Mouse (Mus musculus): ENCODE data around the gene Dtx2.

Dtx2 gene

DNA sequence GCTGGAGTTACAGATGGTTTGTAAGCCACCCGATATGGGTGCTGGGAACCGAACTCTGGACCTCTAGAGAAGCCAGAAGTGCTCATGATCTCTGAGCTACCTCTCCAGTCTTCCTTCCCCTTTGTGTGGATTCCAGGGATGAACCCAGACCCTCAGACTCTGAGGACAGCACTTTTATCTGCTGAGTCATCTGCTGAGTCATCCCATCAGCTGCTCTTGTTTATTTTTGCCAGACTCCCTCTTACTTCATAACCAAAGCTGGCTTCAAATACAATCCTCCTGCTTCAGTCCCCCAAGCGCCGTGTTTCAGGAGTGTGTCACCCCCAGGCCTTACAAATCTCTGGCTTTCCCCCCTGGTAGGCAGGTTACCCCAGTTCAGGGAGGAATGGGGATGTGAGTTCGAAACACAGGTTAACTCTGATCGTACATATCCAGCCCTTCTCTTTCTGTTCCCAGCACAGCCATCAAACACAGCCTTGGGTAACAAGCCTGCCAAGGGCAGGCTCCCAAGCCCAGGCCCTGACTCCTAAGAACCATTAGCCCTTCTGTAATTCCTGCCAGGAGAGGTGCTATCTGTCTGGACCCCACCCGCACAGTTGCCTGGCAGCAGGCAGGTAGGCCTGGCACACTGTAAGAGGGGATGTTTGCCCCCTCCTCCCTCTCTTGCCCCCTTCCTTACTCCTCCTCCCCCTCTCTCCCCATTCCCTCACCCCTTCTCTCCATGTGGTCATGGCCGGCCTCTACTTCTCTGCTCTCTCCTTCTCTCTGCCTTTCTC is 18.5 kb upstream of the Dtx2 start:
- no peak for DNase-seq (ENCODE audit: low spot score in 2 of 2)

- no peak for DNase-seq (ENCODE audit: low spot score in 2 of 2)
These were observed 15.2 kb upstream of the Dtx2 start for GRCm38 (mm10) chr5:135979381-135979780.

DNA sequence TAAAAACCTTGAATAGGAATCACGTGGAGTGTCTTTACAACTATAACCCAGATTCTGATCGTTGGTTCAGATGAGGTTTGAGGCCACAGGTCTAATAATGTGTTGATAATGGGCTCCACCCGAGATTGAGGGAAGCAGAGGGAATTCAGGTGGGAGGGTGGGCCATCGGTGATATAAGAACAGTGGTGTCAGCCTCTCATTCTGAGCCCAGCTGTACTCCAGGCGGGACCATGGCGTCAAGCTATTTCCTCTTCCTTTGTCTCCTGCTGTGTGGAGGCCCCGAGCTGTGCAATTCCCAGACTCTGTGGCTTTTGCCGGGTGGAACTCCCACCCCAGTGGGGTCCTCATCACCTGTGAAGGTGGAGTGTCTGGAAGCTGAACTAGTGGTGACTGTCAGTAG is 14.7 kb upstream of the Dtx2 start, which contains the start of gene Zp3:
Zp3 (plus strand) TSS at position 196 of the 400 bp plus-strand sequence.
- DNase-seq (ENCODE audit: low spot score in 2 of 2): no peak

- no peak for DNase-seq (ENCODE audit: low spot score in 2 of 2)
These were observed 12.2 kb upstream of the Dtx2 start for GRCm38 (mm10) chr5:135982398-135982797.

DNA sequence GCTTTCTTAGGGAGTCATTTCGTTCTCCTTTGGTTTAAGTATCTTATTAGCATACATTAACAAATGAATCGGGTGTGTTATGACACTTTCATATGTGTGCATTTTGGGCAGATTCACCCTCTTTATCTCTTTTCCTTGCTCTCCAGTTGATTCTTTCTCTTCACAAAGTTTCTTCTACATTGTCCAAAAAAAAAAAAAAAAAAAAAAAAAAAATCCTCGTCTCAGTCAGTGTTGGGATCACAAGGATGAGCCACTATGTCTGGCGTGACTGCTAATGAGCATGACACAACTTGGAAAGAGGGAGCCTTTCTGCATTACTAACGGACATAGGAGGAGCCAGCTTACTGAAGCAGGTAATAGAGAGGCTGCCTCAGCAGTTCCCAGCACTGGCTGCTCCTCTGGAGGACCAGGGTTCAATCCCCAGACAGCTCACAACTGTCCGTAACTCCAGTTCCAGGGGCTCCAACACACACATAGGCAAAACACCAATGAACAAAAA is 10.0 kb upstream of the Dtx2 start:
- no peak for DNase-seq (ENCODE audit: low spot score in 2 of 2)

- no peak for DNase-seq (ENCODE audit: low spot score in 2 of 2)
These were observed 7.4 kb upstream of the Dtx2 start for GRCm38 (mm10) chr5:135987248-135987647.

- DNase-seq (ENCODE audit: low spot score in 2 of 2): peak in 1 of 2 experiments; percentile 12
These were observed 4.0 kb upstream of the Dtx2 start for GRCm38 (mm10) chr5:135990601-135991000.

GRCm38 (mm10) chr5:135993381-135993965 is 1.1 kb upstream of the Dtx2 start:
- no peak for DNase-seq (ENCODE audit: low spot score in 2 of 2)

GRCm38 (mm10) chr5:135994335-135994724 is 270 bp upstream of the Dtx2 start:
- DNase-seq (ENCODE audit: low spot score in 2 of 2): no peak

DNA sequence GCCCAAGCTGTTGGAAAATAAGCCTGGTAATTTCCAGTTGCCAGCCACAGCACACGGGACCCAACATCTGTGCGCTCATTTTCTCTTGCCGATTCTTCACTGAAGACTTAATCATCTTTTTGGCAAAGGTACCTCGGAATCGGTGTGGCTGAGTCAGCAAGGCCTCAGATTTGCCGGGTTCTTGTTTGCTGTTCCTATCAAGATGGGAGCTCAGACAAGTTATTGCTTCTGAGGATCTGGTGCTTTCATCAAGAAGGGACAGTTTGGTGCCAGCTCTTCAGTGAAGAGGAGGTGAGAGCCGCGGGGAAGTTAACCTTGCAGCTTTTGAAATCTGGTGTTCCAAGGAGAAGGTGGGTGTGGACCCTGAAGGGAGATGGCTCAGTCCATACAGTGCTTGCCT is 1.6 kb downstream of the Dtx2 start:
- no peak for DNase-seq (ENCODE audit: low spot score in 2 of 2)

- no peak for DNase-seq (ENCODE audit: low spot score in 2 of 2)
These were observed 6.6 kb downstream of the Dtx2 start for GRCm38 (mm10) chr5:136001222-136001621.

- DNase-seq (ENCODE audit: low spot score in 2 of 2): no peak
These were observed 7.7 kb downstream of the Dtx2 start for GRCm38 (mm10) chr5:136002325-136002724.

DNA sequence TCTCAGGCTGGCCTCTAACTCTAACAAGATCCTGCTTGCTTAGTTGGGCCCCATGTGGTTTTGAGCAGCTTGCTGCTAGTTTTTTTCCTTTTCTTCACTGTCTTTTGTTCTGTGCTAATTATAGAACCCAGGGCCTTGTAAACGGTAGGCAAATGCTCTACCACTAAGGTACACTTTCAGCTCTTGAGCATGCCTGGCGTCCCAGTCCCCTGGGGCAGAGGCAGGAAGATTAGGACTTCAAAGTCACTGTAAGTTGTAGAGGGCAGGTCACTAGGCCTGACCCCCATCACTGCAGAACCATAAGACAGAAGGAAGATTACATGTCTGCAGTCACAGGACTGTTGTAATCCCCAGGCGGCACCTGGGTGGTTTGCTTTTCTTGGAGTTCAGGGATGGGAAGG is 8.2 kb downstream of the Dtx2 start:
- DNase-seq (ENCODE audit: low spot score in 2 of 2): no peak

DNA sequence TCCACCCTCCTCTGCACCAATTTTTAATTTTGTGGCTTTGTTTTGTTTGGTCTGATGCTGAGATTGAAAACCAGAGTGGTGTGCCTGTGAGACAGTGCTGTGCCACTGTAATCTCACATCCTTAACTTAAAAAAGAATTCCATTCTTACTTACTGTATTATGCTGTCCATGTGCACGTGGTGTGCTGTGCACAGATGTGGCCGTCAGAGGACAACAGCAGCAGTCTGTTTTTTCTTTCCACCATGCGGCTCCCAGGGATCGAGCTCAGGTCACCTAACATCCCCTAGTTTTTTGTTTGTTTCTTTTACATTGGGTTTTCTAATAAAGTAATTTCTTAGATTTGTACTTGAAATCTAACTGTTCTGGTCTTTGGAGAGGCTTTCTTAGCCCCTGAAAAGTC is 9.9 kb downstream of the Dtx2 start:
- no peak for DNase-seq (ENCODE audit: low spot score in 2 of 2)

GRCm38 (mm10) chr5:136007745-136008144 is 13.1 kb downstream of the Dtx2 start:
- no peak for DNase-seq (ENCODE audit: low spot score in 2 of 2)

DNA sequence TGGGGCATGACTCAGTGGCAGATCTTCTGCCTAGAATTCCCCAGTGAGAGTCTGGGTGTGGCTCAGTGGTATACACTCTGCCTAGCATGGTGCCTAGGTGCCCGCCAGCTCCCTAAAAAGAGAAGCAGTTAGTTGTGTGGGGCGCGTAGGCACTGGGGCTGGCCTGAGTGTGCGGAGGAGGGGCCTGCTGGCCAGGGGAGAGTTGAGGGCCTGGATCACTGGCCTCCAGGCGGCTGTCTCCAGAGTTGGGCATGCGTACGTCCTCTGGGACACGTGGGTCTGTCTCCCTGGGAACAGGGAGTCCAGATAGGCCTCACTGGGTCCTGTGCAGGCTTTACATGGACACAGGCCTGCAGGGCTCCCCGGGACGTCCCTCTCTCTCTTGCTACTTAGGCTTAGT is 20.3 kb downstream of the Dtx2 start:
- no peak for DNase-seq (ENCODE audit: low spot score in 2 of 2)

GRCm38 (mm10) chr5:136015586-136015985 is 21.0 kb downstream of the Dtx2 start:
- DNase-seq (ENCODE audit: low spot score in 2 of 2): no peak

- no peak for DNase-seq (ENCODE audit: low spot score in 2 of 2)
These were observed 21.6 kb downstream of the Dtx2 start for GRCm38 (mm10) chr5:136016014-136016876.

DNA sequence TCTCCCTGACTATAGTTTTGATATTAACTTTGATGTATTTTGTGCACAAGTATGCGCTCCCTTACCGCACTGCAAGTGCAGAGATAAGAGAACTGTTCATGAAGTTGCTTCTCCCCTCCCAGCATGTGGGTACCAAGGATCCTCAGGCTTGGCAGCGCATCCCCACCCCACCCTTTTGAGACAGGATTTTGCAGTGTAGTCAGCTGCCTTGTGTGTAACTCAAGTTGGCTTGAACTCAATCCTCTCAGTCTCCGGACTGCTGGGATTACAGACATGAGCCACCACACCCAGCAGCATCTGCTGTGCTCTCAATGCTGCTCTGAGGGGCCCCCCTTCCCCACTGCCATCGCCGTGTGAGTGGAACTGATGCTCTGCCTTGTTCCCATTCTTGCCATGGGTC is 22.7 kb downstream of the Dtx2 start:
- no peak for DNase-seq (ENCODE audit: low spot score in 2 of 2)

DNA sequence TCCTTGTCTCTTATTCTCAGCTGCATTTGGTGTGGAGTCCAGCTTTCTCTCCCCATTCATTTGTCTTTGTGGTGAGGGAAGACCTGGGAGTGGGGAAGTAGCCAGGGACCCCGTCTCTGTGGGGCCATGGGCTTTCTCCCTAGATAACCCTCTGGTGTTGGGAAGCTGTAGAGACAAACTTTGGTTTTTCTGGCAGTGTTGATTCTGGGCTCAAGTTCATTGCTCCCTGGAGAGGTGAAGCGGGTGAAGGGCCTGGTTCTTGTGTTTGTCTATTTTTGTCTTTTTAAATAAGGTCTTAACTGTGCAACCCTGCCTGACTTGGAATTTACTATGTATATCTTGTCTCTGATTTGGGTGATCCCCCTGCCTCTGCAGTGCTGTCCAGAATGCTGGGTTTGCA is 24.1 kb downstream of the Dtx2 start:
- no peak for DNase-seq (ENCODE audit: low spot score in 2 of 2)

DNA sequence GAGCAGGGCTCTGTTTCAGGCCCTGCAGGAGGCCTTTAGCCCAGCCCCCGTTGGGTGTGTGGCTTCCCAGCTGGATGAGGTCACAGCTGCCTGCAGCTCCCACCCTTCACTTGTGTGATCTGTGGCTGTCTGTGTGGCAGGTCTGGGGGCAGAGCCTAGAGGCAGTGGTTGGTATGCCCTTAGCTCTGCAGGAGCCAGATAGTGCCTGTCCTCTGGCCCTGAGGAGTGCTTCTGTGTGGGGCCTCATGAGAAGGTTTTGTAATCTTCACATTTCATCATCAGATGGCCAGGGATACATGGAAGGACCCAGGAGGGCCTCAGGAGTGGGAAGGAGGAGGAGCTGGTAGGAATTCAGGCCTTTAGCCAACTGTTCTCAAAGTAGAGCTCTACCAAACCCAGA is 25.3 kb downstream of the Dtx2 start:
- DNase-seq (ENCODE audit: low spot score in 2 of 2): no peak

- no peak for DNase-seq (ENCODE audit: low spot score in 2 of 2)
These were observed 31.1 kb downstream of the Dtx2 start for GRCm38 (mm10) chr5:136025712-136026111.
